Mouse (Mus musculus) C2C12 (cell line): Measurements from ENCODE around the gene Slc47a2.

Experiments used
- CTCF ChIP-seq: IDR thresholded peaks from one replicate; pipeline ENCODE4 v1.5.1; 2011; ENCODE audit not compliant: control insufficient read depth, insufficient read depth, insufficient read length
- FOSL1 ChIP-seq: IDR thresholded peaks from one replicate; pipeline ENCODE4 v1.8.0; 2011; ENCODE audit warnings: mild to moderate bottlenecking, low read length; ENCODE audit not compliant: poor library complexity, insufficient read depth, severe bottlenecking
- MAX ChIP-seq: IDR thresholded peaks from one replicate; pipeline ENCODE4 v1.6.1; 2011; ENCODE audit warnings: mild to moderate bottlenecking, control low read depth

GRCm38 (mm10) chr11:61342505-61343420, at the start of gene Slc47a2:
- TF ChIP-seq CTCF (no peak), MAX (no peak), FOSL1 (no peak)
